Mouse (Mus musculus) olfactory bulb, adult 2 months (tissue): ENCODE results near the gene Tespa1.

Experiments
- CTCF ChIP-seq: fragments of 200-500 bp; IDR thresholded peaks from 2 replicates; pipeline ENCODE4 v1.5.1; 2012; ENCODE audit warnings: low read depth, mild to moderate bottlenecking, low read length, moderate library complexity; ENCODE audit not compliant: insufficient read depth
- POLR2A ChIP-seq: fragments of 200-500 bp; IDR thresholded peaks from 2 replicates; pipeline ENCODE4 v1.6.1; 2012; ENCODE audit warnings: mild to moderate bottlenecking, low read depth, low read length, moderate library complexity; ENCODE audit not compliant: insufficient read depth

GRCm38 (mm10) chr10:130330711-130331110 lies 8.0 kb downstream of the Tespa1 start:
- TF ChIP-seq CTCF = no peak
- no peak for TF ChIP-seq POLR2A
